Mouse (Mus musculus): Measurements from ENCODE around the gene Gm13420.

DNA sequence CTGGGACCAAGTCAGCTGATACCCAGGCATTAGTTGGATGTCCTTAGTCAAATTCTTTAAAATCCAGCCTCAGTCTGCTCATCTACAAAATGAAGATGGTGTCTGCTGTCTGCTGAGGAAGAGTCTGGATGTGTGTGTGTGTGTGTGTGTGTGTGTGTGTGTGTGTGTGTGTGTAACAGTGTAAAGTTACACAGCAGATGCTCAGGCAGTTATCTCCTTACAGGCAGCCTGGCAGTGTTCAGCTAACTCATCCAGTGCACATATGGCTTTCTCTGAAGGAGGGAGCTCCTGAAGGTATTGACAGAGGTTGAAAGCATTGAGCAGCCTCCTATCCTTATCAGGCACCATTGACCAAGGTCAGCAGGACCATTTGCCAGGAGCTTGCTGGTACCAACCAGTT is 50.6 kb downstream of the Gm13420 start:
- TF ChIP-seq POLR2A (IDR thresholded peaks at IDR 0.05; ENCODE audit: low read depth, low read length): no peak
- no peak for TF ChIP-seq CTCF (conservative IDR thresholded peaks at IDR 0.05; ENCODE audit: insufficient read depth, insufficient read length, low read depth, low read length)
